Mouse (Mus musculus) neural tube, postnatal 0 days (tissue): ENCODE measurements around the gene Sfxn1. TPM values are rescaled to one million over a fixed set of nuclear protein-coding genes. Genes with fewer than 3 reads are reported as not detected.

Source experiments
- polyA plus RNA-seq: library from polyadenylated mRNA; unstranded; fragments of >200 nt; fragmentation: Nextera tagmentation; extraction: Ambion mirVana; gene quantifications from 2 replicates; pipeline ENCODE4 v1.2.1, GENCODE M21; 2015

The Sfxn1 gene
- polyA plus RNA-seq = 77.6 and 78.5 TPM in 2 replicates

GRCm38 (mm10) chr13:54071606-54072331 lies at the start of gene Sfxn1:
Gene Sfxn1 (plus strand): TSS chr13:54071869.

DNA sequence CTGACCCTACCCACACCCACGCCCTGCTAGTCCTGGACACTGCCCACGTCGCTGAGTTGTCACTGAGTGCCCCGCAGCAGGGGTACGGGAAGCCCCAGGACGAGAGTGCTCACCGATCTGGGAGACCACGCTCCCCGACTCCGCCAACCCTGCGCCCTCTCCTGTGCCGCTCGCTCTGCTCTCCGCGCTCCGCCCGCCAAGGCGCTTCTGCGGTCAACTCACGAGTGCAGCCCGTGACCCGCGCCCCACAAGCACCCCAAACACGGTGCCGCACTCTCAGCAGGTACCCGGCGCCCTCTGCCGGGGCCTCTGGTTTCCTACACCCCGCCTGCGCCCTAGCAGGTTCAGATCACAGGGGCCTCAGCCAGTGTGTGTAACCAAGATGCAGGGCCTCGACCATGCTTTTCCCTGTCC lies 16.2 kb upstream of the Sfxn1 start, which contains the start of gene Drd1:
Gene Drd1, minus strand, starts transcription at position 258 of the 414 bp plus-strand sequence.

Other genes with a start within 250 kb of the Sfxn1 start
- gene Drd1, start 16.2 kb upstream of the Sfxn1 start, polyA plus RNA-seq = 1.9 and 2.0 TPM in 2 replicates
- 0.62 and 0.79 TPM in 2 replicates for gene Hrh2, start 120.3 kb downstream of the Sfxn1 start, polyA plus RNA-seq